Mouse (Mus musculus) midbrain, embryonic 12.5 days (tissue): ENCODE measurements at regions not wholly inside any gene's neighbourhood (a gene's known extent, or its start where the extent isn't known, plus 50 kb on each side); places are given as distances from the start of the nearest gene placed in this dataset.

Source experiments
- ATAC-seq: fragments of 200-750 bp; cut with Nextera tagmentation; 2 replicates; pipeline ENCODE4 v1.8.0; 2017; ENCODE audit warnings: low read depth, moderate TSS enrichment, moderate library complexity; ENCODE audit not compliant: low FRiP score
- H3K27ac ChIP-seq: fragments of 300-500 bp; sonication (generic); replicated peaks from 2 replicates; pipeline ENCODE4 v1.5.1; 2016; ENCODE audit warnings: mild to moderate bottlenecking
- H3K27me3 ChIP-seq: fragments of 300-500 bp; sonication (generic); 2 replicates; pipeline ENCODE4 v1.6.1; 2016; ENCODE audit warnings: mild to moderate bottlenecking
- H3K36me3 ChIP-seq: fragments of 300-500 bp; sonication (generic); 2 replicates; pipeline ENCODE4 v1.6.1; 2016
- H3K4me1 ChIP-seq: fragments of 300-500 bp; sonication (generic); 2 replicates; pipeline ENCODE4 v1.6.1; 2016
- H3K4me2 ChIP-seq: fragments of 300-500 bp; sonication (generic); replicated peaks from 2 replicates; pipeline ENCODE4 v1.6.1; 2016; ENCODE audit warnings: mild to moderate bottlenecking, moderate library complexity
- H3K4me3 ChIP-seq: fragments of 300-500 bp; sonication (generic); 2 replicates; pipeline ENCODE4 v1.5.1; 2016; ENCODE audit warnings: mild to moderate bottlenecking
- H3K9ac ChIP-seq: fragments of 300-500 bp; sonication (generic); replicated peaks from 2 replicates; pipeline ENCODE4 v1.6.1; 2016; ENCODE audit warnings: mild to moderate bottlenecking, moderate library complexity
- H3K9me3 ChIP-seq: fragments of 300-500 bp; sonication (generic); 2 replicates; pipeline ENCODE4 v1.6.1; 2016; ENCODE audit warnings: mild to moderate bottlenecking
- WGBS: fragments of 180-500 bp; shearing (Covaris S2); methylation state at CpG from one replicate; pipeline ENCODE4 v1.1.7; 2016; 5-methylcytosine and 5-hydroxymethylcytosine counted together

- H3K27me3 ChIP-seq = no peaks in the 10 kb centered on the region
- H3K9ac ChIP-seq = no peak overlapping the region
- WGBS = 71% methylated on average over 3 of the region's 3 CpGs
- no peak overlapping the region for H3K4me3 ChIP-seq
- no peak overlapping the region for H3K27ac ChIP-seq
- H3K4me2 ChIP-seq = no peak overlapping the region
- no peaks in the 10 kb centered on the region for H3K36me3 ChIP-seq
- H3K4me1 ChIP-seq = no peaks in the 10 kb centered on the region
- H3K9me3 ChIP-seq = no peaks in the 10 kb centered on the region
- ATAC-seq = no peak
These were observed 732.6 kb upstream of the Alcam start for GRCm38 (mm10) chr16:53186444-53186843.

- H3K4me1 ChIP-seq = no peaks in the 10 kb centered on the region
- no peaks in the 10 kb centered on the region for H3K27me3 ChIP-seq
- no peaks in the 10 kb centered on the region for H3K9me3 ChIP-seq
- no peak overlapping the region for H3K9ac ChIP-seq
- no peak overlapping the region for H3K27ac ChIP-seq
- no peak overlapping the region for H3K4me3 ChIP-seq
- H3K4me2 ChIP-seq = no peak overlapping the region
- ATAC-seq = no peak; the same call in 1 of the 2 replicates
- no peaks in the 10 kb centered on the region for H3K36me3 ChIP-seq
These were observed 702.5 kb upstream of the Alcam start for GRCm38 (mm10) chr16:53156352-53156751.

GRCm38 (mm10) chr16:53130677-53131076, 676.8 kb upstream of the Alcam start:
- H3K9ac ChIP-seq = no peak overlapping the region
- H3K4me1 ChIP-seq = no peaks in the 10 kb centered on the region
- no peak for ATAC-seq
- no peak overlapping the region for H3K4me3 ChIP-seq
- H3K27me3 ChIP-seq = no peaks in the 10 kb centered on the region
- 92% methylated on average over 2 of the region's 2 CpGs for WGBS
- no peak overlapping the region for H3K4me2 ChIP-seq
- H3K27ac ChIP-seq = no peak overlapping the region
- H3K36me3 ChIP-seq = no peaks in the 10 kb centered on the region
- H3K9me3 ChIP-seq = no peaks in the 10 kb centered on the region

GRCm38 (mm10) chr16:53108726-53109125, 654.9 kb upstream of the Alcam start:
- Histone ChIP-seq H3K9ac (no peak overlapping the region), H3K4me3 (no peak overlapping the region), H3K27ac (no peak overlapping the region), H3K4me2 (no peak overlapping the region), H3K4me1 (no peaks in the 10 kb centered on the region), H3K9me3 (no peaks in the 10 kb centered on the region), H3K36me3 (no peaks in the 10 kb centered on the region), H3K27me3 (no peaks in the 10 kb centered on the region)
- no peak for ATAC-seq
- WGBS = 78% methylated on average over 3 of the region's 3 CpGs

- Histone ChIP-seq H3K4me1 (no peaks in the 10 kb centered on the region), H3K9me3 (no peaks in the 10 kb centered on the region), H3K36me3 (no peaks in the 10 kb centered on the region), H3K27ac (no peak overlapping the region), H3K27me3 (no peaks in the 10 kb centered on the region), H3K4me2 (no peak overlapping the region), H3K4me3 (no peak overlapping the region), H3K9ac (no peak overlapping the region)
- ATAC-seq = no peak
- 67% methylated on average over 2 of the region's 2 CpGs for WGBS
These were observed 641.6 kb upstream of the Alcam start for GRCm38 (mm10) chr16:53095396-53095929.

GRCm38 (mm10) chr16:53073856-53074568, 620.1 kb upstream of the Alcam start:
- no peaks in the 10 kb centered on the region for H3K36me3 ChIP-seq
- no peak overlapping the region for H3K4me2 ChIP-seq
- WGBS = 72% methylated on average over 6 of the region's 6 CpGs
- no peaks in the 10 kb centered on the region for H3K4me1 ChIP-seq
- ATAC-seq = no peak
- H3K4me3 ChIP-seq = no peak overlapping the region
- no peaks in the 10 kb centered on the region for H3K9me3 ChIP-seq
- H3K27ac ChIP-seq = no peak overlapping the region
- H3K9ac ChIP-seq = no peak overlapping the region
- no peaks in the 10 kb centered on the region for H3K27me3 ChIP-seq

GRCm38 (mm10) chr16:53071887-53072682, 618.2 kb upstream of the Alcam start:
- Histone ChIP-seq H3K27ac (no peak overlapping the region), H3K4me3 (no peak overlapping the region), H3K9ac (no peak overlapping the region), H3K4me2 (no peak overlapping the region), H3K4me1 (no peaks in the 10 kb centered on the region), H3K9me3 (no peaks in the 10 kb centered on the region), H3K36me3 (no peaks in the 10 kb centered on the region), H3K27me3 (no peaks in the 10 kb centered on the region)
- no peak for ATAC-seq
- WGBS = 86% methylated on average over 9 of the region's 9 CpGs

- H3K4me1 ChIP-seq = no peaks in the 10 kb centered on the region
- H3K27ac ChIP-seq = no peak overlapping the region
- no peak for ATAC-seq
- H3K27me3 ChIP-seq = no peaks in the 10 kb centered on the region
- 89% methylated on average over 3 of the region's 3 CpGs for WGBS
- H3K9me3 ChIP-seq = no peaks in the 10 kb centered on the region
- no peak overlapping the region for H3K4me3 ChIP-seq
- H3K9ac ChIP-seq = no peak overlapping the region
- H3K36me3 ChIP-seq = no peaks in the 10 kb centered on the region
- no peak overlapping the region for H3K4me2 ChIP-seq
These were observed 610.3 kb upstream of the Alcam start for GRCm38 (mm10) chr16:53064151-53064550.

GRCm38 (mm10) chr16:53063061-53063460, 609.2 kb upstream of the Alcam start:
- no peak overlapping the region for H3K9ac ChIP-seq
- no peak for ATAC-seq
- no peaks in the 10 kb centered on the region for H3K9me3 ChIP-seq
- H3K4me2 ChIP-seq = no peak overlapping the region
- WGBS = 85% methylated on average over 5 of the region's 5 CpGs
- no peak overlapping the region for H3K4me3 ChIP-seq
- no peaks in the 10 kb centered on the region for H3K36me3 ChIP-seq
- no peaks in the 10 kb centered on the region for H3K4me1 ChIP-seq
- H3K27me3 ChIP-seq = no peaks in the 10 kb centered on the region
- H3K27ac ChIP-seq = no peak overlapping the region

- WGBS = 76% methylated on average over 1 of the region's 1 CpGs
- no peak overlapping the region for H3K4me3 ChIP-seq
- H3K4me1 ChIP-seq = no peaks in the 10 kb centered on the region
- no peak overlapping the region for H3K4me2 ChIP-seq
- no peaks in the 10 kb centered on the region for H3K27me3 ChIP-seq
- no peaks in the 10 kb centered on the region for H3K9me3 ChIP-seq
- no peaks in the 10 kb centered on the region for H3K36me3 ChIP-seq
- ATAC-seq = no peak
- no peak overlapping the region for H3K27ac ChIP-seq
- no peak overlapping the region for H3K9ac ChIP-seq
These were observed 572.2 kb upstream of the Alcam start for GRCm38 (mm10) chr16:53026056-53026455.

- no peaks in the 10 kb centered on the region for H3K27me3 ChIP-seq
- H3K9ac ChIP-seq = no peak overlapping the region
- no peak overlapping the region for H3K27ac ChIP-seq
- 48% methylated on average over 1 of the region's 1 CpGs for WGBS
- H3K36me3 ChIP-seq = no peaks in the 10 kb centered on the region
- no peak for ATAC-seq
- no peak overlapping the region for H3K4me2 ChIP-seq
- no peaks in the 10 kb centered on the region for H3K4me1 ChIP-seq
- no peaks in the 10 kb centered on the region for H3K9me3 ChIP-seq
- no peak overlapping the region for H3K4me3 ChIP-seq
These were observed 558.0 kb upstream of the Alcam start for GRCm38 (mm10) chr16:53011847-53012246.

- no peak for ATAC-seq
- H3K27ac ChIP-seq = no peak overlapping the region
- H3K27me3 ChIP-seq = no peaks in the 10 kb centered on the region
- no peaks in the 10 kb centered on the region for H3K9me3 ChIP-seq
- WGBS = 86% methylated on average over 1 of the region's 1 CpGs
- H3K36me3 ChIP-seq = no peaks in the 10 kb centered on the region
- H3K4me2 ChIP-seq = no peak overlapping the region
- no peak overlapping the region for H3K9ac ChIP-seq
- no peak overlapping the region for H3K4me3 ChIP-seq
- no peaks in the 10 kb centered on the region for H3K4me1 ChIP-seq
These were observed 535.1 kb upstream of the Alcam start for GRCm38 (mm10) chr16:52988852-52989397.
